Mouse (Mus musculus): ENCODE measurements at regions not wholly inside any gene's neighbourhood (a gene's known extent, or its start where the extent isn't known, plus 50 kb on each side); places are given as distances from the start of the nearest gene placed in this dataset.

GRCm38 (mm10) chr14:24957392-24957791 is 470.5 kb downstream of the Rps24 start:
- no peak overlapping the region for H3K27ac ChIP-seq (ENCODE audit: low read length)
- H3K4me3 ChIP-seq (ENCODE audit: low read length), result no peak overlapping the region
- no peaks in the 10 kb centered on the region for H3K4me1 ChIP-seq (ENCODE audit: control insufficient read depth, insufficient read depth, low read length)
- no peak overlapping the region for H3K4me2 ChIP-seq (ENCODE audit: low read depth, low read length)
- no peak for ATAC-seq (replicated peaks; ENCODE audit: extremely low read depth, insufficient read depth, low FRiP score)
- WGBS, result 82% methylated on average over 4 of the region's 4 CpGs
- H3K9ac ChIP-seq (ENCODE audit: low read length), result no peak overlapping the region
- no peaks in the 10 kb centered on the region for H3K36me3 ChIP-seq (ENCODE audit: control insufficient read depth, insufficient read depth)
- H3K27me3 ChIP-seq (ENCODE audit: control insufficient read depth, insufficient read depth, low read length), result no peaks in the 10 kb centered on the region
- no peaks in the 10 kb centered on the region for H3K9me3 ChIP-seq (replicated peaks; ENCODE audit: control insufficient read depth, low read length)

GRCm38 (mm10) chr14:24958821-24959220 is 471.9 kb downstream of the Rps24 start:
- H3K4me3 ChIP-seq (ENCODE audit: low read length), result no peak overlapping the region
- no peak overlapping the region for H3K4me2 ChIP-seq (ENCODE audit: low read depth, low read length)
- no peaks in the 10 kb centered on the region for H3K36me3 ChIP-seq (ENCODE audit: control insufficient read depth, insufficient read depth)
- no peak overlapping the region for H3K27ac ChIP-seq (ENCODE audit: low read length)
- ATAC-seq (replicated peaks; ENCODE audit: extremely low read depth, insufficient read depth, low FRiP score), result no peak
- H3K27me3 ChIP-seq (ENCODE audit: control insufficient read depth, insufficient read depth, low read length), result no peaks in the 10 kb centered on the region
- H3K9me3 ChIP-seq (replicated peaks; ENCODE audit: control insufficient read depth, low read length), result no peaks in the 10 kb centered on the region
- no peak overlapping the region for H3K9ac ChIP-seq (ENCODE audit: low read length)
- no peaks in the 10 kb centered on the region for H3K4me1 ChIP-seq (ENCODE audit: control insufficient read depth, insufficient read depth, low read length)
- 94% methylated on average over 4 of the region's 4 CpGs for WGBS

GRCm38 (mm10) chr14:24959401-24959800 is 472.5 kb downstream of the Rps24 start:
- H3K4me2 ChIP-seq (ENCODE audit: low read depth, low read length), result no peak overlapping the region
- 77% methylated on average over 1 of the region's 1 CpGs for WGBS
- H3K9me3 ChIP-seq (replicated peaks; ENCODE audit: control insufficient read depth, low read length), result no peaks in the 10 kb centered on the region
- no peaks in the 10 kb centered on the region for H3K27me3 ChIP-seq (ENCODE audit: control insufficient read depth, insufficient read depth, low read length)
- H3K4me3 ChIP-seq (ENCODE audit: low read length), result no peak overlapping the region
- H3K4me1 ChIP-seq (ENCODE audit: control insufficient read depth, insufficient read depth, low read length), result no peaks in the 10 kb centered on the region
- H3K27ac ChIP-seq (ENCODE audit: low read length), result no peak overlapping the region
- H3K9ac ChIP-seq (ENCODE audit: low read length), result no peak overlapping the region
- H3K36me3 ChIP-seq (ENCODE audit: control insufficient read depth, insufficient read depth), result no peaks in the 10 kb centered on the region
- no peak for ATAC-seq (replicated peaks; ENCODE audit: extremely low read depth, insufficient read depth, low FRiP score)

- Histone ChIP-seq H3K9ac (ENCODE audit: low read length) (no peak overlapping the region), H3K27ac (ENCODE audit: low read length) (no peak overlapping the region), H3K4me3 (ENCODE audit: low read length) (no peak overlapping the region), H3K9me3 (replicated peaks; ENCODE audit: control insufficient read depth, low read length) (no peaks in the 10 kb centered on the region), H3K4me2 (ENCODE audit: low read depth, low read length) (no peak overlapping the region), H3K4me1 (ENCODE audit: control insufficient read depth, insufficient read depth, low read length) (no peaks in the 10 kb centered on the region), H3K36me3 (ENCODE audit: control insufficient read depth, insufficient read depth) (no peaks in the 10 kb centered on the region), H3K27me3 (ENCODE audit: control insufficient read depth, insufficient read depth, low read length) (no peaks in the 10 kb centered on the region)
- 32% methylated on average over 5 of the region's 5 CpGs for WGBS
- ATAC-seq (replicated peaks; ENCODE audit: extremely low read depth, insufficient read depth, low FRiP score), result peak; percentile 52; the same call in 1 of the 2 replicates
These were observed 473.2 kb downstream of the Rps24 start for GRCm38 (mm10) chr14:24960082-24960482.

- H3K4me2 ChIP-seq (ENCODE audit: low read depth, low read length), result no peak overlapping the region
- 65% methylated on average over 3 of the region's 3 CpGs for WGBS
- H3K36me3 ChIP-seq (ENCODE audit: control insufficient read depth, insufficient read depth), result no peaks in the 10 kb centered on the region
- no peaks in the 10 kb centered on the region for H3K9me3 ChIP-seq (replicated peaks; ENCODE audit: control insufficient read depth, low read length)
- no peak overlapping the region for H3K4me3 ChIP-seq (ENCODE audit: low read length)
- no peaks in the 10 kb centered on the region for H3K4me1 ChIP-seq (ENCODE audit: control insufficient read depth, insufficient read depth, low read length)
- H3K27ac ChIP-seq (ENCODE audit: low read length), result no peak overlapping the region
- H3K9ac ChIP-seq (ENCODE audit: low read length), result no peak overlapping the region
- no peak for ATAC-seq (replicated peaks; ENCODE audit: extremely low read depth, insufficient read depth, low FRiP score)
- no peaks in the 10 kb centered on the region for H3K27me3 ChIP-seq (ENCODE audit: control insufficient read depth, insufficient read depth, low read length)
These were observed 473.9 kb downstream of the Rps24 start for GRCm38 (mm10) chr14:24960875-24961274.

GRCm38 (mm10) chr14:24961721-24962120 is 474.8 kb downstream of the Rps24 start:
- Histone ChIP-seq H3K4me3 (ENCODE audit: low read length) (no peak overlapping the region), H3K4me2 (ENCODE audit: low read depth, low read length) (no peak overlapping the region), H3K9me3 (replicated peaks; ENCODE audit: control insufficient read depth, low read length) (no peaks in the 10 kb centered on the region), H3K27ac (ENCODE audit: low read length) (no peak overlapping the region), H3K9ac (ENCODE audit: low read length) (no peak overlapping the region), H3K4me1 (ENCODE audit: control insufficient read depth, insufficient read depth, low read length) (no peaks in the 10 kb centered on the region), H3K27me3 (ENCODE audit: control insufficient read depth, insufficient read depth, low read length) (no peaks in the 10 kb centered on the region), H3K36me3 (ENCODE audit: control insufficient read depth, insufficient read depth) (no peaks in the 10 kb centered on the region)
- WGBS, result 68% methylated on average over 3 of the region's 3 CpGs
- ATAC-seq (replicated peaks; ENCODE audit: extremely low read depth, insufficient read depth, low FRiP score), result no peak

GRCm38 (mm10) chr14:24969584-24969983 is 482.7 kb downstream of the Rps24 start:
- Histone ChIP-seq H3K36me3 (ENCODE audit: control insufficient read depth, insufficient read depth) (no peaks in the 10 kb centered on the region), H3K4me1 (ENCODE audit: control insufficient read depth, insufficient read depth, low read length) (no peaks in the 10 kb centered on the region), H3K27ac (ENCODE audit: low read length) (no peak overlapping the region), H3K27me3 (ENCODE audit: control insufficient read depth, insufficient read depth, low read length) (0 out of 2 replicates have a peak, but pooled peaks cover 2% of the 10 kb centered on the region), H3K4me2 (ENCODE audit: low read depth, low read length) (no peak overlapping the region), H3K9me3 (replicated peaks; ENCODE audit: control insufficient read depth, low read length) (no peaks in the 10 kb centered on the region), H3K4me3 (ENCODE audit: low read length) (no peak overlapping the region), H3K9ac (ENCODE audit: low read length) (no peak overlapping the region)
- ATAC-seq (replicated peaks; ENCODE audit: extremely low read depth, insufficient read depth, low FRiP score), result no peak
- WGBS, result 80% methylated on average over 2 of the region's 2 CpGs

- H3K27ac ChIP-seq (ENCODE audit: low read length), result no peak overlapping the region
- ATAC-seq (replicated peaks; ENCODE audit: extremely low read depth, insufficient read depth, low FRiP score), result no peak
- H3K4me3 ChIP-seq (ENCODE audit: low read length), result no peak overlapping the region
- H3K4me1 ChIP-seq (ENCODE audit: control insufficient read depth, insufficient read depth, low read length), result no peaks in the 10 kb centered on the region
- 85% methylated on average over 7 of the region's 7 CpGs for WGBS
- H3K27me3 ChIP-seq (ENCODE audit: control insufficient read depth, insufficient read depth, low read length), result 0 out of 2 replicates have a peak, but pooled peaks cover 2% of the 10 kb centered on the region
- no peak overlapping the region for H3K9ac ChIP-seq (ENCODE audit: low read length)
- no peak overlapping the region for H3K4me2 ChIP-seq (ENCODE audit: low read depth, low read length)
- H3K36me3 ChIP-seq (ENCODE audit: control insufficient read depth, insufficient read depth), result no peaks in the 10 kb centered on the region
- H3K9me3 ChIP-seq (replicated peaks; ENCODE audit: control insufficient read depth, low read length), result no peaks in the 10 kb centered on the region
These were observed 485.4 kb downstream of the Rps24 start for GRCm38 (mm10) chr14:24972357-24972756.

- ATAC-seq (replicated peaks; ENCODE audit: extremely low read depth, insufficient read depth, low FRiP score), result no peak
These were observed 485.9 kb upstream of the Zmiz1 start for GRCm38 (mm10) chr14:24973039-24973438.

GRCm38 (mm10) chr14:24973591-24973990 is 485.4 kb upstream of the Zmiz1 start:
- no peak overlapping the region for H3K27ac ChIP-seq (ENCODE audit: low read length)
- H3K36me3 ChIP-seq (ENCODE audit: control insufficient read depth, insufficient read depth), result no peaks in the 10 kb centered on the region
- H3K27me3 ChIP-seq (ENCODE audit: control insufficient read depth, insufficient read depth, low read length), result no peaks in the 10 kb centered on the region
- H3K4me1 ChIP-seq (ENCODE audit: control insufficient read depth, insufficient read depth, low read length), result no peaks in the 10 kb centered on the region
- WGBS, result 54% methylated on average over 4 of the region's 4 CpGs
- H3K9ac ChIP-seq (ENCODE audit: low read length), result no peak overlapping the region
- no peaks in the 10 kb centered on the region for H3K9me3 ChIP-seq (replicated peaks; ENCODE audit: control insufficient read depth, low read length)
- no peak overlapping the region for H3K4me3 ChIP-seq (ENCODE audit: low read length)
- ATAC-seq (replicated peaks; ENCODE audit: extremely low read depth, insufficient read depth, low FRiP score), result no peak
- H3K4me2 ChIP-seq (ENCODE audit: low read depth, low read length), result no peak overlapping the region

More at GRCm38 (mm10) chr14:24973039-24973438, 485.9 kb upstream of the Zmiz1 start:
- H3K4me2 ChIP-seq (ENCODE audit: low read depth, low read length), result no peak overlapping the region
- H3K36me3 ChIP-seq (ENCODE audit: control insufficient read depth, insufficient read depth), result no peaks in the 10 kb centered on the region
- H3K27ac ChIP-seq (ENCODE audit: low read length), result no peak overlapping the region
- no peaks in the 10 kb centered on the region for H3K4me1 ChIP-seq (ENCODE audit: control insufficient read depth, insufficient read depth, low read length)
- H3K4me3 ChIP-seq (ENCODE audit: low read length), result no peak overlapping the region
- no peak overlapping the region for H3K9ac ChIP-seq (ENCODE audit: low read length)
- H3K27me3 ChIP-seq (ENCODE audit: control insufficient read depth, insufficient read depth, low read length), result no peaks in the 10 kb centered on the region
- WGBS, result 85% methylated on average over 4 of the region's 4 CpGs
- H3K9me3 ChIP-seq (replicated peaks; ENCODE audit: control insufficient read depth, low read length), result no peaks in the 10 kb centered on the region

All from heart, embryonic 16.5 days (tissue).